Mouse (Mus musculus): ENCODE data around the gene Ints6l.
"Not testable (repeated sequence)": the region's sequence is repeated elsewhere in the genome, so short reads cannot be mapped to it uniquely, and the experiment has no call there.

Gene Ints6l

DNA sequence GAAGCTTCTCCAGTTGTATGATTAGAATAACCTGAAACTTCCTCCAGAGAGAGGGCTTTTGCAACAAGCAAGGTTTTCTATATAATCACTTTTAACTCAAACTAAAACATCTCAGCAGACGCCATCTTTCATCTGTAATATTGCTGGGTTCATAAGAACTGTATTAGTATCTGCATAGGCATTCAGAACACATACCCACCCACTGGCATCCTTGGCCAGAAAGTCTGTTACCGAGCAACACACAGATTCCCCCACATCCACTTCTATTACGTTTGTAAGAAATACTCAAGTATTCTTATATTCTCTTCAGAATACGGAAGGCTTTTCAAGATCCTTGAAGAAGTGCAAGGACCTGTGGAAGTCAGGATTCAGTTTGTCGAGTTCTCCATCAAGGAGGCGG, 69.8 kb downstream of the Ints6l start, which contains the start of gene Gm10477:
Gm10477 (plus strand) TSS at position 301 of the 400 bp plus-strand sequence.
- not testable (repeated sequence) for DNase-seq (ENCODE audit: low spot score in 2 of 2)

- DNase-seq (ENCODE audit: low spot score in 2 of 2) = peak; percentile 13 to 38
Measured at GRCm38 (mm10) chrX:56531266-56531665, 76.6 kb downstream of the Ints6l start.

DNA sequence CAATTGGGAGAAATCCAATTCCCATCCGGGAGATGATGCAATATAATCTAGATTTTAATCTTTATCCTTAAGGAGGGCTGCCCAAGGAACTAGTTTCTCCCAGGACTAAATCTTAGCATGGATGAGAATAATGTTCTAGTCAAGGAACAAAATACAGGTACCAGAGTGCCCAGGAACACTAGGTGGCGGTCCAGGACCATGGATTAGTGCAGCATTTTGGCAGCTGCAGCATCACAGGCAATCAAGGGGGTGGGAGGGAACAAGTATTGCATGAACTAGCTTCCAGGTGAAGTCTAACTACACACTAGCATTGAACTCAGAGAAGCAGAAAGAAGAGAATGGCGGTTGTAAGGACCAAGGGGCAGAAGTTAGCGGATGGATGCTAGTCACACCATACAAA, 82.5 kb downstream of the Ints6l start:
- DNase-seq (ENCODE audit: low spot score in 2 of 2) = no peak

- no peak for DNase-seq (ENCODE audit: low spot score in 2 of 2)
Measured at GRCm38 (mm10) chrX:56549506-56549905, 94.8 kb downstream of the Ints6l start, which contains the start of gene Gm648. TSS of gene Gm648 (minus strand) at chrX:56549606.

- no peak for DNase-seq (ENCODE audit: low spot score in 2 of 2)
Measured at GRCm38 (mm10) chrX:56553584-56553983, 98.9 kb downstream of the Ints6l start.

All from spleen, postnatal 14 days (tissue).